Mouse (Mus musculus): Measurements from ENCODE around the gene Glis3.
A peak's percentile ranks its signal among the peaks of the same experiment; 100 is the strongest.

Gene Glis3

GRCm38 (mm10) chr19:28591736-28592477, 88.0 kb downstream of the Glis3 start:
- no peak for DNase-seq

- DNase-seq, result no peak
Observed at GRCm38 (mm10) chr19:28580499-28580898, 99.4 kb downstream of the Glis3 start.

- DNase-seq, result no peak
Observed at GRCm38 (mm10) chr19:28579724-28580375, 100.0 kb downstream of the Glis3 start.

- no peak for DNase-seq
Observed at GRCm38 (mm10) chr19:28577023-28577422, 102.9 kb downstream of the Glis3 start.

- DNase-seq, result no peak
Observed at GRCm38 (mm10) chr19:28576619-28577018, 103.3 kb downstream of the Glis3 start.

- DNase-seq, result no peak
Observed at GRCm38 (mm10) chr19:28573641-28574040, 106.2 kb downstream of the Glis3 start.

- DNase-seq, result peak; percentile 69 to 80
Observed at GRCm38 (mm10) chr19:28569856-28570255, 110.0 kb downstream of the Glis3 start.

- DNase-seq, result no peak
Observed at GRCm38 (mm10) chr19:28567100-28567499, 112.8 kb downstream of the Glis3 start.

GRCm38 (mm10) chr19:28566554-28566953, 113.3 kb downstream of the Glis3 start:
- DNase-seq, result no peak

- DNase-seq, result no peak
Observed at GRCm38 (mm10) chr19:28561697-28562002, 118.2 kb downstream of the Glis3 start.

- DNase-seq, result peak; percentile 48 to 67
Observed at GRCm38 (mm10) chr19:28560801-28561696, 118.8 kb downstream of the Glis3 start.

- DNase-seq, result peak; percentile 65 to 89
Observed at GRCm38 (mm10) chr19:28559836-28560235, 120.0 kb downstream of the Glis3 start.

GRCm38 (mm10) chr19:28559400-28559799, 120.5 kb downstream of the Glis3 start:
- DNase-seq, result no peak

GRCm38 (mm10) chr19:28558661-28559060, 121.2 kb downstream of the Glis3 start:
- DNase-seq, result peak; percentile 60 to 62

- DNase-seq, result no peak
Observed at GRCm38 (mm10) chr19:28557559-28558328, 122.1 kb downstream of the Glis3 start.

- DNase-seq, result no peak
Observed at GRCm38 (mm10) chr19:28555181-28555929, 124.5 kb downstream of the Glis3 start.

GRCm38 (mm10) chr19:28550611-28551010, 129.3 kb downstream of the Glis3 start:
- DNase-seq, result no peak

- peak in 1 of 2 experiments; percentile 62 for DNase-seq
Observed at GRCm38 (mm10) chr19:28546933-28547332, 132.9 kb downstream of the Glis3 start.

GRCm38 (mm10) chr19:28545493-28545892, 134.4 kb downstream of the Glis3 start:
- DNase-seq, result no peak

- no peak for DNase-seq
Observed at GRCm38 (mm10) chr19:28538813-28539212, 141.1 kb downstream of the Glis3 start.

GRCm38 (mm10) chr19:28534964-28535363, 144.9 kb downstream of the Glis3 start:
- no peak for DNase-seq

- DNase-seq, result peak in 1 of 2 experiments; percentile 33
Observed at GRCm38 (mm10) chr19:28533576-28533975, 146.3 kb downstream of the Glis3 start.

Measured in kidney, postnatal 36 days (tissue).